In the genomic region with DNA sequence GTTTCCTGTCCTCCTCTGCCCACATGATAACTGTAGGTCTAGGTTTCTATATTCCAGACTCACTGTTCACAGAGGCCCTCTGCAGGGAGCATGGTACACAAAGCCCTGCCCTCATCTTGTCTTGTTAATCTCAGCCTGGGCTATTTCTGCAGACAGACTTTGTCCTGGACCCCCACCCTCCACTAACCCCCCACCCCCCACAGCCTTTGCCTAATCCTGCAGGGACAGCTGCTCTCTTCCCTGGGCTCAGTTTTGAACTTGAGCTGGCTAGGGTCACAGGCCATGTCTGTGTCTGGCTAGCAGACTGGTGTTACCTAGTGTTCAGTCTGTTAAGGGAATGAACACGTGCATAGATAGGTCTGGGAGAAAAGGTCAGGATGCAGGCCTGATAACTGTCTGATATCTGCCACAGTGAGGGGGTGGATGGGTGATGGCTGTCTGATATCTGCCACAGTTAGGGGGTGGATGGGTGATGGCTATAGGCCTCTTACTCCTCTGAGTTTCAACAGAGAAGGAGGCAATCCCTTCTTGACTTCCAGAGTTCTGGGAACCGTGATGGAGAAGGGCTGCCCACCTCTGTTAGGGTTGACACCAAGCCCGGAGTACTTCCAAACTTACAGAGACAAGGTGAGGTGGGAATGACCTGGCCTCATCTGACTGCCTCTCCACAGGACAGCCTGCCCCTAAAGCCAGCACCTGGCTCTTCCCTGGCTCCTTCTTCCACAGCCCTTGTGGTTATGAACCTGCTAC, we compare ENCODE assay signal across 11 mouse cellular contexts. TPM values are rescaled to one million over a fixed set of nuclear protein-coding genes. Genes with fewer than 3 reads are reported as not detected.
DNase-seq lines count a peak whose midpoint lies in the region; ATAC-seq and TF ChIP-seq lines count a peak whose summit lies in the region.
"Had no signal": no experiment of that assay in that cellular context is flagged by ENCODE, and none has a peak within 500 bp of the region (broad histone marks: within the 10 kb centered on the region; RNA-seq: fewer than 3 reads in every experiment).

No protein-coding gene starts in this region.

- H3K9me3 ChIP-seq in heart, embryonic 11.5 days (replicated peaks; ENCODE audit: control insufficient read depth, low read length): no peaks in the 10 kb centered on the region
- H3K9me3 ChIP-seq in lung, postnatal 0 days (ENCODE audit: low read length): no peaks in the 10 kb centered on the region
- H3K9me3 ChIP-seq in embryonic facial prominence, embryonic 13.5 days: no peaks in the 10 kb centered on the region
- H3K9me3 ChIP-seq in liver, embryonic 16.5 days (replicated peaks; ENCODE audit: control insufficient read depth, low read length): no peaks in the 10 kb centered on the region
- H3K9me3 ChIP-seq: midbrain, embryonic 15.5 days had no signal

- no peak overlapping the region for H3K4me3 ChIP-seq in heart, embryonic 11.5 days (ENCODE audit: low read depth, low read length)
- no peak overlapping the region for H3K4me3 ChIP-seq in lung, postnatal 0 days (ENCODE audit: low read depth, low read length)
- H3K4me3 ChIP-seq in lung, adult 2 months (replicated peaks; ENCODE audit: extremely low read depth, low read depth, low read length): no peak overlapping the region
- H3K4me3 ChIP-seq in embryonic facial prominence, embryonic 13.5 days: no peak overlapping the region
- H3K4me3 ChIP-seq in liver, embryonic 16.5 days (ENCODE audit: low read depth, low read length): no peak overlapping the region
- H3K4me3 ChIP-seq: midbrain, embryonic 15.5 days had no signal

- no peak for DNase-seq in heart, adult 8-10 months (ENCODE audit: low spot score)
- no peak for DNase-seq in lung, postnatal 0 days (ENCODE audit: low spot score)
- DNase-seq in lung, adult 2 months: no peak
- no peak for DNase-seq in thymus, postnatal 36 days
- DNase-seq in ovary, postnatal 14 days (ENCODE audit: low spot score): no peak
- DNase-seq: layer of hippocampus, postnatal 36 days had no signal

- no peak for TF ChIP-seq POLR2A in lung, adult 2 months (IDR thresholded peaks at IDR 0.05; ENCODE audit: borderline replicate concordance, extremely low read depth, low read depth, low read length)

- TF ChIP-seq EP300 in lung, postnatal 0 days (IDR thresholded peaks at IDR 0.05): no peak

- H3K4me1 ChIP-seq in heart, embryonic 11.5 days (ENCODE audit: control insufficient read depth, insufficient read depth, low read length): peaks cover 20% of the 10 kb centered on the region
- peaks cover 6% of the 10 kb centered on the region; the same call in 1 of the 2 replicates for H3K4me1 ChIP-seq in lung, postnatal 0 days (ENCODE audit: insufficient read depth, low read depth, low read length)
- peaks cover 8% of the 10 kb centered on the region for H3K4me1 ChIP-seq in lung, adult 2 months (ENCODE audit: control insufficient read depth, insufficient read depth, low read length)
- peaks cover 47% of the 10 kb centered on the region for H3K4me1 ChIP-seq in embryonic facial prominence, embryonic 13.5 days
- peaks cover 40% of the 10 kb centered on the region for H3K4me1 ChIP-seq in liver, embryonic 16.5 days (ENCODE audit: control insufficient read depth, low read depth, low read length)

- no peaks in the 10 kb centered on the region for H3K36me3 ChIP-seq in heart, embryonic 11.5 days (ENCODE audit: control insufficient read depth, insufficient read depth, low read length)
- H3K36me3 ChIP-seq in lung, postnatal 0 days (ENCODE audit: insufficient read depth, low read length): no peaks in the 10 kb centered on the region
- H3K36me3 ChIP-seq in embryonic facial prominence, embryonic 13.5 days: no peaks in the 10 kb centered on the region
- no peaks in the 10 kb centered on the region for H3K36me3 ChIP-seq in liver, embryonic 16.5 days (ENCODE audit: control insufficient read depth, insufficient read depth)
- H3K36me3 ChIP-seq: midbrain, embryonic 15.5 days had no signal

- no peak overlapping the region for H3K4me2 ChIP-seq in heart, embryonic 11.5 days
- no peak overlapping the region for H3K4me2 ChIP-seq in lung, postnatal 0 days (replicated peaks; ENCODE audit: low read depth, low read length)
- no peak overlapping the region for H3K4me2 ChIP-seq in embryonic facial prominence, embryonic 13.5 days
- peak overlapping the region; percentile 77; the same call in 1 of the 2 replicates for H3K4me2 ChIP-seq in liver, embryonic 16.5 days (ENCODE audit: low read depth, low read length)
- H3K4me2 ChIP-seq: midbrain, embryonic 15.5 days had no signal

- TF ChIP-seq CTCF in lung, postnatal 0 days (IDR thresholded peaks at IDR 0.05): no peak
- TF ChIP-seq CTCF in lung, adult 2 months (IDR thresholded peaks at IDR 0.05; ENCODE audit: insufficient read depth, low read length): no peak

- WGBS in heart, embryonic 11.5 days (ENCODE audit: insufficient replicate concordance): 61% methylated on average over 3 of the region's 3 CpGs
- 66% methylated on average over 3 of the region's 3 CpGs for WGBS in lung, postnatal 0 days
- WGBS in lung, adult 2 months: 65% methylated on average over 3 of the region's 3 CpGs
- WGBS in embryonic facial prominence, embryonic 13.5 days: 78% methylated on average over 3 of the region's 3 CpGs
- WGBS in liver, embryonic 16.5 days (ENCODE audit: insufficient replicate concordance): 50% methylated on average over 3 of the region's 3 CpGs

- ATAC-seq in heart, embryonic 11.5 days (replicated peaks; ENCODE audit: insufficient number of reproducible peaks, low FRiP score, low TSS enrichment): no peak
- no peak for ATAC-seq in lung, postnatal 0 days
- ATAC-seq in embryonic facial prominence, embryonic 13.5 days (ENCODE audit: insufficient number of reproducible peaks, insufficient read depth, low FRiP score, low TSS enrichment, low read depth): no peak
- no peak for ATAC-seq in liver, embryonic 16.5 days (ENCODE audit: low read depth)
- ATAC-seq: intestine, postnatal 0 days; midbrain, embryonic 15.5 days had no signal

- H3K27ac ChIP-seq in heart, embryonic 11.5 days (ENCODE audit: low read depth, low read length): peak overlapping the region; percentile 46; the same call in 1 of the 2 replicates
- peak overlapping the region; percentile 62 for H3K27ac ChIP-seq in lung, postnatal 0 days (ENCODE audit: low read length)
- peak overlapping the region; percentile 7; the same call in 1 of the 2 replicates for H3K27ac ChIP-seq in embryonic facial prominence, embryonic 13.5 days
- peak overlapping the region; percentile 52; the same call in 1 of the 2 replicates for H3K27ac ChIP-seq in liver, embryonic 16.5 days (ENCODE audit: low read length)

- H3K27me3 ChIP-seq in heart, embryonic 11.5 days (ENCODE audit: control insufficient read depth, insufficient read depth, low read length): peaks cover 18% of the 10 kb centered on the region
- peaks cover 12% of the 10 kb centered on the region; the same call in 1 of the 2 replicates for H3K27me3 ChIP-seq in lung, postnatal 0 days (replicated peaks; ENCODE audit: insufficient read depth, low read length)
- peaks cover 19% of the 10 kb centered on the region for H3K27me3 ChIP-seq in embryonic facial prominence, embryonic 13.5 days
- H3K27me3 ChIP-seq in liver, embryonic 16.5 days (ENCODE audit: control insufficient read depth, insufficient read depth, low read depth, low read length): peaks cover 34% of the 10 kb centered on the region
- H3K27me3 ChIP-seq: midbrain, embryonic 15.5 days had no signal

- H3K9ac ChIP-seq in heart, embryonic 11.5 days (ENCODE audit: low read depth, low read length): no peak overlapping the region
- H3K9ac ChIP-seq in lung, postnatal 0 days (replicated peaks; ENCODE audit: low read depth): no peak overlapping the region
- H3K9ac ChIP-seq in embryonic facial prominence, embryonic 13.5 days: no peak overlapping the region
- H3K9ac ChIP-seq in liver, embryonic 16.5 days (ENCODE audit: low read depth, low read length): peak overlapping the region; percentile 17; the same call in 1 of the 2 replicates

RNA-seq across cellular contexts. Expression of gene Abcg1, which starts 4.0 kb away (rescaled TPM):
- 4.6 and 6.4 TPM in 2 replicates for polyA plus RNA-seq in heart, embryonic 11.5 days (2014; fragmentation: Nextera tagmentation; extraction: Ambion mirVana)
- 1 to 10 TPM; 3.7 to 6.9 (median 6.5) TPM for total RNA-seq in heart, adult 8-10 months (2022)
- polyA plus RNA-seq in lung, postnatal 0 days (2015; fragmentation: Nextera tagmentation; extraction: Ambion mirVana): 26.9 and 35.3 TPM in 2 replicates
- polyA plus RNA-seq in lung, adult 2 months (2012; rRNA removed): 53.2 and 57.4 TPM in 2 replicates
- 14.2 and 14.9 TPM in 2 replicates for polyA plus RNA-seq in embryonic facial prominence, embryonic 13.5 days (2015; fragmentation: Nextera tagmentation; extraction: Ambion mirVana)
- 10.4 and 10.8 TPM in 2 replicates for polyA plus RNA-seq in liver, embryonic 16.5 days (2015; fragmentation: Nextera tagmentation; extraction: Ambion mirVana)

Comparison
In these comparisons a context has a peak if more than half of its experiments do, and no peak if none do; other contexts are left out.
1. H3K27ac ChIP-seq: peak in every context shown above with its lines; median percentile 62 in lung, postnatal 0 days; 52 in liver, embryonic 16.5 days; 46 in heart, embryonic 11.5 days; 7 in embryonic facial prominence, embryonic 13.5 days.